Mouse (Mus musculus): ENCODE results near the gene Hivep2. TPM values are rescaled to one million over a fixed set of nuclear protein-coding genes. Genes with fewer than 3 reads are reported as not detected.

Gene Hivep2
- 1.2 and 2.0 TPM in 2 replicates for polyA plus RNA-seq (2016; fragmentation: Nextera tagmentation; extraction: Ambion mirVana)

- peak; percentile 66 for DNase-seq (ENCODE audit: low spot score)
- H3K27me3 ChIP-seq (ENCODE audit: low read depth, poor library complexity, severe bottlenecking), result peaks cover 29% of the 10 kb centered on the region
- peaks cover 25% of the 10 kb centered on the region for H3K4me1 ChIP-seq
- peak within 1 kb of the TSS; percentile 94 for H3K27ac ChIP-seq (replicated peaks)
- no peaks in the 10 kb centered on the region for H3K9me3 ChIP-seq (replicated peaks)
- no peaks in the 10 kb centered on the region for H3K36me3 ChIP-seq
- H3K4me3 ChIP-seq, result peak within 1 kb of the TSS; percentile 81
- WGBS, result 0% methylated on average over 60 of the region's 67 CpGs
Observed at GRCm38 (mm10) chr10:13965974-13966829, at the start of gene Hivep2. TSS of gene Hivep2 (plus strand) at chr10:13966075.

GRCm38 (mm10) chr10:13916645-13917342 is 49.1 kb upstream of the Hivep2 start:
- H3K27ac ChIP-seq (replicated peaks), result peak overlapping the region; percentile 73
- peak; percentile 69 for DNase-seq (ENCODE audit: low spot score)
- H3K4me3 ChIP-seq, result no peak overlapping the region
- H3K9me3 ChIP-seq (replicated peaks), result no peaks in the 10 kb centered on the region
- peaks cover 24% of the 10 kb centered on the region for H3K4me1 ChIP-seq
- no peaks in the 10 kb centered on the region for H3K36me3 ChIP-seq
- WGBS, result 28% methylated on average over 12 of the region's 12 CpGs
- no peaks in the 10 kb centered on the region for H3K27me3 ChIP-seq (ENCODE audit: low read depth, poor library complexity, severe bottlenecking)

GRCm38 (mm10) chr10:13921641-13922385 is 44.1 kb upstream of the Hivep2 start:
- Histone ChIP-seq H3K4me3 (no peak overlapping the region), H3K4me1 (peaks cover 6% of the 10 kb centered on the region), H3K27ac (replicated peaks) (no peak overlapping the region), H3K27me3 (ENCODE audit: low read depth, poor library complexity, severe bottlenecking) (no peaks in the 10 kb centered on the region), H3K36me3 (no peaks in the 10 kb centered on the region), H3K9me3 (replicated peaks) (no peaks in the 10 kb centered on the region)
- 85% methylated on average over 9 of the region's 9 CpGs for WGBS
- DNase-seq (ENCODE audit: low spot score), result no peak

- H3K9me3 ChIP-seq (replicated peaks), result no peaks in the 10 kb centered on the region
- H3K27me3 ChIP-seq (ENCODE audit: low read depth, poor library complexity, severe bottlenecking), result no peaks in the 10 kb centered on the region
- no peak overlapping the region for H3K27ac ChIP-seq (replicated peaks)
- WGBS, result 90% methylated on average over 5 of the region's 5 CpGs
- no peaks in the 10 kb centered on the region for H3K4me1 ChIP-seq
- no peaks in the 10 kb centered on the region for H3K36me3 ChIP-seq
- no peak for DNase-seq (ENCODE audit: low spot score)
- no peak overlapping the region for H3K4me3 ChIP-seq
Observed at GRCm38 (mm10) chr10:13929306-13929705, 36.6 kb upstream of the Hivep2 start.

- no peak overlapping the region for H3K4me3 ChIP-seq
- no peaks in the 10 kb centered on the region for H3K36me3 ChIP-seq
- H3K27ac ChIP-seq (replicated peaks), result no peak overlapping the region
- H3K27me3 ChIP-seq (ENCODE audit: low read depth, poor library complexity, severe bottlenecking), result no peaks in the 10 kb centered on the region
- WGBS, result 82% methylated on average over 3 of the region's 3 CpGs
- H3K4me1 ChIP-seq, result no peaks in the 10 kb centered on the region
- H3K9me3 ChIP-seq (replicated peaks), result no peaks in the 10 kb centered on the region
- no peak for DNase-seq (ENCODE audit: low spot score)
Observed at GRCm38 (mm10) chr10:13932147-13932546, 33.7 kb upstream of the Hivep2 start.

- Histone ChIP-seq H3K4me1 (no peaks in the 10 kb centered on the region), H3K36me3 (no peaks in the 10 kb centered on the region), H3K4me3 (no peak overlapping the region), H3K27ac (replicated peaks) (no peak overlapping the region), H3K9me3 (replicated peaks) (no peaks in the 10 kb centered on the region), H3K27me3 (ENCODE audit: low read depth, poor library complexity, severe bottlenecking) (no peaks in the 10 kb centered on the region)
- WGBS, result 88% methylated on average over 7 of the region's 7 CpGs
- DNase-seq (ENCODE audit: low spot score), result no peak
Observed at GRCm38 (mm10) chr10:13933320-13933719, 32.6 kb upstream of the Hivep2 start.

- Histone ChIP-seq H3K36me3 (no peaks in the 10 kb centered on the region), H3K4me1 (no peaks in the 10 kb centered on the region), H3K9me3 (replicated peaks) (no peaks in the 10 kb centered on the region), H3K27ac (replicated peaks) (no peak overlapping the region), H3K4me3 (no peak overlapping the region), H3K27me3 (ENCODE audit: low read depth, poor library complexity, severe bottlenecking) (no peaks in the 10 kb centered on the region)
- DNase-seq (ENCODE audit: low spot score), result no peak
- WGBS, result 88% methylated on average over 2 of the region's 2 CpGs
Observed at GRCm38 (mm10) chr10:13935646-13936045, 30.2 kb upstream of the Hivep2 start.

- Histone ChIP-seq H3K27ac (replicated peaks) (no peak overlapping the region), H3K4me3 (no peak overlapping the region), H3K4me1 (no peaks in the 10 kb centered on the region; the same call in 1 of the 2 replicates), H3K9me3 (replicated peaks) (no peaks in the 10 kb centered on the region), H3K27me3 (ENCODE audit: low read depth, poor library complexity, severe bottlenecking) (no peaks in the 10 kb centered on the region), H3K36me3 (no peaks in the 10 kb centered on the region)
- no peak for DNase-seq (ENCODE audit: low spot score)
- 87% methylated on average over 2 of the region's 2 CpGs for WGBS
Observed at GRCm38 (mm10) chr10:13941406-13941805, 24.5 kb upstream of the Hivep2 start.

- no peak for DNase-seq (ENCODE audit: low spot score)
- no peak overlapping the region for H3K27ac ChIP-seq (replicated peaks)
- H3K9me3 ChIP-seq (replicated peaks), result no peaks in the 10 kb centered on the region
- 71% methylated on average over 3 of the region's 3 CpGs for WGBS
- H3K4me3 ChIP-seq, result no peak overlapping the region
- no peaks in the 10 kb centered on the region; the same call in 1 of the 2 replicates for H3K4me1 ChIP-seq
- H3K27me3 ChIP-seq (ENCODE audit: low read depth, poor library complexity, severe bottlenecking), result no peaks in the 10 kb centered on the region
- H3K36me3 ChIP-seq, result no peaks in the 10 kb centered on the region
Observed at GRCm38 (mm10) chr10:13943706-13944105, 22.2 kb upstream of the Hivep2 start.

GRCm38 (mm10) chr10:13946498-13946897 is 19.4 kb upstream of the Hivep2 start:
- DNase-seq (ENCODE audit: low spot score), result no peak
- Histone ChIP-seq H3K4me1 (no peaks in the 10 kb centered on the region; the same call in 1 of the 2 replicates), H3K9me3 (replicated peaks) (no peaks in the 10 kb centered on the region), H3K27ac (replicated peaks) (no peak overlapping the region), H3K36me3 (no peaks in the 10 kb centered on the region), H3K4me3 (no peak overlapping the region), H3K27me3 (ENCODE audit: low read depth, poor library complexity, severe bottlenecking) (no peaks in the 10 kb centered on the region)
- 74% methylated on average over 7 of the region's 7 CpGs for WGBS

- Histone ChIP-seq H3K4me1 (peaks cover 16% of the 10 kb centered on the region), H3K27ac (replicated peaks) (no peak overlapping the region), H3K4me3 (no peak overlapping the region), H3K27me3 (ENCODE audit: low read depth, poor library complexity, severe bottlenecking) (peaks cover 29% of the 10 kb centered on the region), H3K36me3 (no peaks in the 10 kb centered on the region), H3K9me3 (replicated peaks) (no peaks in the 10 kb centered on the region)
- DNase-seq (ENCODE audit: low spot score), result no peak
- 69% methylated on average over 2 of the region's 2 CpGs for WGBS
Observed at GRCm38 (mm10) chr10:13962965-13963364, 2.9 kb upstream of the Hivep2 start.

- 5% methylated on average over 8 of the region's 8 CpGs for WGBS
- no peaks in the 10 kb centered on the region for H3K36me3 ChIP-seq
- peak overlapping the region; percentile 81 for H3K4me3 ChIP-seq
- peaks cover 25% of the 10 kb centered on the region for H3K4me1 ChIP-seq
- H3K27me3 ChIP-seq (ENCODE audit: low read depth, poor library complexity, severe bottlenecking), result peaks cover 29% of the 10 kb centered on the region
- peak overlapping the region; percentile 94 for H3K27ac ChIP-seq (replicated peaks)
- no peak for DNase-seq (ENCODE audit: low spot score)
- no peaks in the 10 kb centered on the region for H3K9me3 ChIP-seq (replicated peaks)
Observed at GRCm38 (mm10) chr10:13963908-13964500, 1.9 kb upstream of the Hivep2 start.
